Comparison of ENCODE assay signal across 21 mouse cellular contexts in genomic region chr2:169686697-169687430, GRCm38 (mm10). TPM values are rescaled to one million over a fixed set of nuclear protein-coding genes. Genes with fewer than 3 reads are reported as not detected.
DNase-seq lines count a peak whose midpoint lies in the region; ATAC-seq and TF ChIP-seq lines count a peak whose summit lies in the region.
"Had no signal": no experiment of that assay in that cellular context is flagged by ENCODE, and none has a peak within 500 bp of the region (broad histone marks: within the 10 kb centered on the region; RNA-seq: fewer than 3 reads in every experiment).

No protein-coding gene starts in this region.

- H3K4me3 ChIP-seq in midbrain, postnatal 0 days (ENCODE audit: low read depth, low read length) = no peak overlapping the region
- H3K4me3 ChIP-seq in midbrain, embryonic 15.5 days = no peak overlapping the region
- H3K4me3 ChIP-seq: embryonic facial prominence, embryonic 13.5 days; heart, adult 2 months; layer of hippocampus, adult 2 months; left cerebral cortex, adult 2 months; limb, embryonic 12.5 days; liver, embryonic 13.5 days had no signal

- no peak for TF ChIP-seq CTCF in midbrain, postnatal 0 days (IDR thresholded peaks at IDR 0.05)

- H3K27ac ChIP-seq in midbrain, postnatal 0 days (ENCODE audit: low read depth, low read length) = no peak overlapping the region
- no peak overlapping the region for H3K27ac ChIP-seq in midbrain, embryonic 15.5 days
- H3K27ac ChIP-seq: embryonic facial prominence, embryonic 13.5 days; heart, adult 2 months; layer of hippocampus, adult 2 months; left cerebral cortex, adult 2 months; limb, embryonic 12.5 days; liver, embryonic 13.5 days had no signal

- no peak overlapping the region for H3K4me2 ChIP-seq in midbrain, postnatal 0 days (ENCODE audit: low read depth, low read length, poor library complexity, severe bottlenecking)
- no peak overlapping the region for H3K4me2 ChIP-seq in midbrain, embryonic 15.5 days
- H3K4me2 ChIP-seq: embryonic facial prominence, embryonic 13.5 days; limb, embryonic 12.5 days; liver, embryonic 13.5 days had no signal

- peak; percentile 18 to 51 for DNase-seq in cerebellum, postnatal 14 days
- no peak for DNase-seq in cerebellum, adult 11 months
- peak; percentile 61 to 73 for DNase-seq in kidney, postnatal 4 days
- DNase-seq in kidney, adult 18-20 months = no peak
- DNase-seq in midbrain, postnatal 0 days (ENCODE audit: low spot score) = peak; percentile 66
- no peak for DNase-seq in heart, adult 8-10 months (ENCODE audit: low spot score)
- DNase-seq: adrenal gland, postnatal 10 days; cerebellum, adult 8-10 months; forebrain, postnatal 0 days; heart, adult 2 months; liver, embryonic 13.5 days; right cerebral cortex, postnatal 25 days; thymus, postnatal 25 days had no signal

- WGBS in midbrain, postnatal 0 days = 51% methylated on average over 12 of the region's 12 CpGs
- WGBS in midbrain, embryonic 15.5 days = 59% methylated on average over 12 of the region's 12 CpGs

- H3K27me3 ChIP-seq in midbrain, postnatal 0 days (ENCODE audit: insufficient read depth, low read length) = no peaks in the 10 kb centered on the region
- no peaks in the 10 kb centered on the region for H3K27me3 ChIP-seq in midbrain, embryonic 15.5 days (replicated peaks)
- H3K27me3 ChIP-seq: CH12.LX; embryonic facial prominence, embryonic 13.5 days; limb, embryonic 12.5 days; liver, embryonic 13.5 days had no signal

- H3K36me3 ChIP-seq in midbrain, postnatal 0 days (ENCODE audit: insufficient read depth, low read length) = no peaks in the 10 kb centered on the region
- H3K36me3 ChIP-seq in midbrain, embryonic 15.5 days (replicated peaks) = no peaks in the 10 kb centered on the region
- H3K36me3 ChIP-seq: embryonic facial prominence, embryonic 13.5 days; limb, embryonic 12.5 days; liver, embryonic 13.5 days had no signal

- H3K4me1 ChIP-seq in midbrain, postnatal 0 days (ENCODE audit: insufficient read depth, low read length) = 0 out of 2 replicates have a peak, but pooled peaks cover 2% of the 10 kb centered on the region
- peaks cover 3% of the 10 kb centered on the region; the same call in 1 of the 2 replicates for H3K4me1 ChIP-seq in midbrain, embryonic 15.5 days
- H3K4me1 ChIP-seq: liver, embryonic 13.5 days had no signal

- H3K9me3 ChIP-seq in midbrain, postnatal 0 days (ENCODE audit: low read length) = no peaks in the 10 kb centered on the region
- no peaks in the 10 kb centered on the region for H3K9me3 ChIP-seq in midbrain, embryonic 15.5 days
- H3K9me3 ChIP-seq: embryonic facial prominence, embryonic 13.5 days; limb, embryonic 12.5 days; liver, embryonic 13.5 days had no signal

- ATAC-seq in midbrain, postnatal 0 days (ENCODE audit: low FRiP score) = no peak
- ATAC-seq in midbrain, embryonic 15.5 days (replicated peaks) = no peak
- ATAC-seq: forebrain, postnatal 0 days; midbrain, embryonic 16.5 days had no signal

- H3K9ac ChIP-seq in midbrain, postnatal 0 days (replicated peaks; ENCODE audit: low read length, poor library complexity, severe bottlenecking) = no peak overlapping the region
- no peak overlapping the region for H3K9ac ChIP-seq in midbrain, embryonic 15.5 days
- H3K9ac ChIP-seq: embryonic facial prominence, embryonic 13.5 days; forebrain, postnatal 0 days; limb, embryonic 12.5 days; liver, embryonic 13.5 days had no signal

RNA-seq across cellular contexts. Expression of gene Tshz2, which starts 54.1 kb away (rescaled TPM):
- 37.2 and 40.8 TPM in 2 replicates for total RNA-seq in midbrain, postnatal 0 days (2014; rRNA removed)
- 19.6 and 26.4 TPM in 2 replicates for polyA plus RNA-seq in midbrain, postnatal 0 days (2015; fragmentation: Nextera tagmentation; extraction: Ambion mirVana)
- 18.1 and 22.7 TPM in 2 replicates for polyA plus RNA-seq in midbrain, embryonic 15.5 days (2015; fragmentation: Nextera tagmentation; extraction: Ambion mirVana)
- total RNA-seq in heart, adult 8-10 months (2022) = 10 to 100 TPM; 11.0 to 14.1 (median 12.1) TPM
- total RNA-seq: CH12.LX; megakaryocyte progenitor cell, adult 5-6 weeks had no signal

Comparison
In these comparisons a context has a peak if more than half of its experiments do, and no peak if none do; other contexts are left out.
1. DNase-seq: peak in cerebellum, postnatal 14 days (2 of 2), kidney, postnatal 4 days (2 of 2) and midbrain, postnatal 0 days (single experiment); none in cerebellum, adult 11 months (single experiment), kidney, adult 18-20 months (single experiment) and heart, adult 8-10 months (single experiment).